Mouse (Mus musculus) kidney, adult 2 months (tissue): ENCODE data around the gene Wasf3. TPM values are rescaled to one million over a fixed set of nuclear protein-coding genes. Genes with fewer than 3 reads are reported as not detected.
A peak's percentile ranks its signal among the peaks of the same experiment; 100 is the strongest.
"Not testable (repeated sequence)": the region's sequence is repeated elsewhere in the genome, so short reads cannot be mapped to it uniquely, and the experiment has no call there.

ENCODE experiments used
- DNase-seq: peaks from one replicate; pipeline ENCODE4 v3.0.0; 2021
- H3K27ac ChIP-seq: fragments of 200-500 bp; 2 replicates; pipeline ENCODE4 v1.5.1; 2012; ENCODE audit warnings: low read depth, low read length, control low read depth, inconsistent platforms; ENCODE audit not compliant: insufficient read depth
- H3K27me3 ChIP-seq: fragments of 200-500 bp; replicated peaks from 2 replicates; pipeline ENCODE4 v1.6.1; 2012; ENCODE audit warnings: mild to moderate bottlenecking, moderate library complexity, low read length, inconsistent platforms; ENCODE audit not compliant: control insufficient read depth, insufficient read depth
- H3K36me3 ChIP-seq: fragments of 200-500 bp; 2 replicates; pipeline ENCODE4 v1.6.1; 2012; ENCODE audit warnings: mild to moderate bottlenecking, moderate library complexity, low read length, inconsistent platforms; ENCODE audit not compliant: control insufficient read depth, insufficient read depth
- H3K4me1 ChIP-seq: fragments of 200-500 bp; 2 replicates; pipeline ENCODE4 v1.6.1; 2011; ENCODE audit warnings: low read length; ENCODE audit not compliant: control insufficient read depth, insufficient read depth
- H3K4me3 ChIP-seq: fragments of 200-500 bp; 2 replicates; pipeline ENCODE4 v1.5.1; 2011; ENCODE audit warnings: mild to moderate bottlenecking, low read depth, low read length, control low read depth; ENCODE audit not compliant: insufficient read depth
- CTCF ChIP-seq: fragments of 200-500 bp; conservative IDR thresholded peaks from 2 replicates; pipeline ENCODE4 v1.5.1; 2011; ENCODE audit warnings: low read depth, mild to moderate bottlenecking, control low read depth, low read length, moderate library complexity, mixed read lengths; ENCODE audit not compliant: insufficient read depth, insufficient read length
- POLR2A ChIP-seq: fragments of 200-500 bp; IDR thresholded peaks from one replicate; pipeline ENCODE4 v1.6.1; 2011; ENCODE audit warnings: low read depth, low read length, control low read depth
- WGBS: fragments of 180-500 bp; shearing (Covaris S2); methylation state at CpG from one replicate; pipeline ENCODE4 v1.1.7; 2018; 5-methylcytosine and 5-hydroxymethylcytosine counted together
- polyA plus RNA-seq: library from polyadenylated mRNA; depleted of rRNA; stranded (reverse); fragments of >200 nt; gene quantifications from 2 replicates; pipeline ENCODE4 v1.2.3, GENCODE M21; 2012

Gene Wasf3
- polyA plus RNA-seq, 1 experiment, result 5.9 TPM

GRCm38 (mm10) chr5:146380041-146380440 lies 4.7 kb upstream of the Wasf3 start:
- Histone ChIP-seq H3K36me3 (no peaks in the 10 kb centered on the region), H3K4me1 (no peaks in the 10 kb centered on the region), H3K27me3 (no peaks in the 10 kb centered on the region), H3K4me3 (no peak overlapping the region), H3K27ac (no peak overlapping the region)
- TF ChIP-seq CTCF, result no peak
- TF ChIP-seq POLR2A, result no peak
- 84% methylated on average over 8 of the region's 8 CpGs for WGBS
- DNase-seq, result no peak

GRCm38 (mm10) chr5:146382268-146382667 lies 2.5 kb upstream of the Wasf3 start:
- 85% methylated on average over 3 of the region's 3 CpGs for WGBS
- H3K27ac ChIP-seq, result no peak overlapping the region
- H3K4me3 ChIP-seq, result no peak overlapping the region
- DNase-seq, result no peak
- H3K27me3 ChIP-seq, result no peaks in the 10 kb centered on the region; the same call in 1 of the 2 replicates
- TF ChIP-seq CTCF (peak; percentile 31), POLR2A (no peak)
- H3K4me1 ChIP-seq, result no peaks in the 10 kb centered on the region
- H3K36me3 ChIP-seq, result no peaks in the 10 kb centered on the region

- no peak overlapping the region for H3K27ac ChIP-seq
- H3K4me3 ChIP-seq, result no peak overlapping the region
- 83% methylated on average over 6 of the region's 6 CpGs for WGBS
- H3K36me3 ChIP-seq, result no peaks in the 10 kb centered on the region
- no peaks in the 10 kb centered on the region; the same call in 1 of the 2 replicates for H3K27me3 ChIP-seq
- TF ChIP-seq CTCF (no peak), POLR2A (no peak)
- no peak for DNase-seq
- no peaks in the 10 kb centered on the region for H3K4me1 ChIP-seq
Observed at GRCm38 (mm10) chr5:146383401-146383800, 1.4 kb upstream of the Wasf3 start.

GRCm38 (mm10) chr5:146385989-146386388 lies 1.2 kb downstream of the Wasf3 start:
- no peak overlapping the region for H3K4me3 ChIP-seq

GRCm38 (mm10) chr5:146386906-146387305 lies 2.1 kb downstream of the Wasf3 start:
- Histone ChIP-seq H3K27me3 (no peaks in the 10 kb centered on the region; the same call in 1 of the 2 replicates), H3K36me3 (no peaks in the 10 kb centered on the region), H3K4me3 (no peak overlapping the region), H3K4me1 (no peaks in the 10 kb centered on the region), H3K27ac (no peak overlapping the region)
- WGBS, result 93% methylated on average over 4 of the region's 4 CpGs
- TF ChIP-seq POLR2A (no peak), CTCF (no peak)
- no peak for DNase-seq

More at GRCm38 (mm10) chr5:146385989-146386388, 1.2 kb downstream of the Wasf3 start:
- 29% methylated on average over 13 of the region's 13 CpGs for WGBS
- DNase-seq, result no peak
- H3K27me3 ChIP-seq, result no peaks in the 10 kb centered on the region; the same call in 1 of the 2 replicates
- no peaks in the 10 kb centered on the region for H3K36me3 ChIP-seq
- no peak overlapping the region for H3K27ac ChIP-seq
- no peak for TF ChIP-seq POLR2A
- TF ChIP-seq CTCF, result no peak
- no peaks in the 10 kb centered on the region for H3K4me1 ChIP-seq

GRCm38 (mm10) chr5:146394563-146394962 lies 9.8 kb downstream of the Wasf3 start:
- H3K4me3 ChIP-seq, result no peak overlapping the region
- H3K27ac ChIP-seq, result no peak overlapping the region
- no peaks in the 10 kb centered on the region for H3K36me3 ChIP-seq
- no peaks in the 10 kb centered on the region for H3K4me1 ChIP-seq
- TF ChIP-seq POLR2A, result no peak
- no peak for TF ChIP-seq CTCF
- no peaks in the 10 kb centered on the region for H3K27me3 ChIP-seq
- DNase-seq, result no peak
- WGBS, result 83% methylated on average over 7 of the region's 7 CpGs

GRCm38 (mm10) chr5:146397253-146397652 lies 12.5 kb downstream of the Wasf3 start:
- no peak for TF ChIP-seq CTCF
- TF ChIP-seq POLR2A, result no peak
- no peak for DNase-seq
- 91% methylated on average over 5 of the region's 5 CpGs for WGBS
- no peaks in the 10 kb centered on the region for H3K4me1 ChIP-seq
- H3K36me3 ChIP-seq, result no peaks in the 10 kb centered on the region
- H3K4me3 ChIP-seq, result no peak overlapping the region
- no peak overlapping the region for H3K27ac ChIP-seq
- no peaks in the 10 kb centered on the region for H3K27me3 ChIP-seq

GRCm38 (mm10) chr5:146398386-146399115 lies 13.8 kb downstream of the Wasf3 start:
- no peak overlapping the region for H3K27ac ChIP-seq
- TF ChIP-seq CTCF, result no peak
- no peak for TF ChIP-seq POLR2A
- 90% methylated on average over 7 of the region's 7 CpGs for WGBS
- no peak for DNase-seq
- H3K4me3 ChIP-seq, result no peak overlapping the region
- H3K27me3 ChIP-seq, result no peaks in the 10 kb centered on the region
- no peaks in the 10 kb centered on the region for H3K36me3 ChIP-seq
- no peaks in the 10 kb centered on the region for H3K4me1 ChIP-seq

- not testable (repeated sequence) for H3K27ac ChIP-seq, DNase-seq, H3K27me3 ChIP-seq, H3K4me3 ChIP-seq, H3K4me1 ChIP-seq, H3K36me3 ChIP-seq
- 90% methylated on average over 6 of the region's 6 CpGs for WGBS
Observed at GRCm38 (mm10) chr5:146401012-146401411, 16.2 kb downstream of the Wasf3 start.
